Mouse (Mus musculus): ENCODE data around the gene Pex10. TPM values are rescaled to one million over a fixed set of nuclear protein-coding genes. Genes with fewer than 3 reads are reported as not detected.
A peak's percentile ranks its signal among the peaks of the same experiment; 100 is the strongest.

Gene Pex10
- polyA plus RNA-seq, 1 experiment, result 15.4 TPM

- no peak overlapping the region for H3K27ac ChIP-seq (ENCODE audit: insufficient read depth, low read length)
- no peaks in the 10 kb centered on the region for H3K4me1 ChIP-seq (ENCODE audit: control insufficient read depth, insufficient read depth, low read length)
- no peak overlapping the region for H3K9ac ChIP-seq (ENCODE audit: low read depth, poor library complexity, severe bottlenecking)
- H3K4me3 ChIP-seq (ENCODE audit: low read depth, low read length), result no peak overlapping the region
- H3K9me3 ChIP-seq (replicated peaks; ENCODE audit: control insufficient read depth, insufficient read depth, low read length, poor library complexity, severe bottlenecking), result no peaks in the 10 kb centered on the region
- H3K27me3 ChIP-seq (ENCODE audit: control insufficient read depth, insufficient read depth, low read length, poor library complexity, severe bottlenecking), result no peaks in the 10 kb centered on the region
- H3K36me3 ChIP-seq (ENCODE audit: control insufficient read depth, insufficient read depth, low read length, poor library complexity, severe bottlenecking), result no peaks in the 10 kb centered on the region
- no peak for TF ChIP-seq EP300 (IDR thresholded peaks at IDR 0.05; ENCODE audit: insufficient read depth, low read depth, low read length)
- no peak for TF ChIP-seq POLR2A (IDR thresholded peaks at IDR 0.05; ENCODE audit: insufficient read depth, low read length)
- TF ChIP-seq CTCF (IDR thresholded peaks at IDR 0.05; ENCODE audit: low read depth, low read length), result no peak
Measured at GRCm38 (mm10) chr4:155092718-155093430, 26.1 kb downstream of the Pex10 start.

GRCm38 (mm10) chr4:155093431-155094149 is 26.8 kb downstream of the Pex10 start:
- TF ChIP-seq EP300 (IDR thresholded peaks at IDR 0.05; ENCODE audit: insufficient read depth, low read depth, low read length), result no peak
- TF ChIP-seq CTCF (IDR thresholded peaks at IDR 0.05; ENCODE audit: low read depth, low read length), result no peak
- no peak for TF ChIP-seq POLR2A (IDR thresholded peaks at IDR 0.05; ENCODE audit: insufficient read depth, low read length)
- Histone ChIP-seq H3K9ac (ENCODE audit: low read depth, poor library complexity, severe bottlenecking) (no peak overlapping the region), H3K4me1 (ENCODE audit: control insufficient read depth, insufficient read depth, low read length) (no peaks in the 10 kb centered on the region), H3K9me3 (replicated peaks; ENCODE audit: control insufficient read depth, insufficient read depth, low read length, poor library complexity, severe bottlenecking) (no peaks in the 10 kb centered on the region), H3K27ac (ENCODE audit: insufficient read depth, low read length) (no peak overlapping the region), H3K27me3 (ENCODE audit: control insufficient read depth, insufficient read depth, low read length, poor library complexity, severe bottlenecking) (no peaks in the 10 kb centered on the region), H3K4me3 (ENCODE audit: low read depth, low read length) (no peak overlapping the region), H3K36me3 (ENCODE audit: control insufficient read depth, insufficient read depth, low read length, poor library complexity, severe bottlenecking) (no peaks in the 10 kb centered on the region)

GRCm38 (mm10) chr4:155094565-155094964 is 27.7 kb downstream of the Pex10 start:
- no peak overlapping the region for H3K9ac ChIP-seq (ENCODE audit: low read depth, poor library complexity, severe bottlenecking)
- H3K27ac ChIP-seq (ENCODE audit: insufficient read depth, low read length), result no peak overlapping the region

GRCm38 (mm10) chr4:155095238-155095900 is 28.6 kb downstream of the Pex10 start:
- no peak overlapping the region for H3K4me3 ChIP-seq (ENCODE audit: low read depth, low read length)
- 0 out of 2 replicates have a peak, but pooled peaks have one; percentile 20 for TF ChIP-seq EP300 (IDR thresholded peaks at IDR 0.05; ENCODE audit: insufficient read depth, low read depth, low read length)
- TF ChIP-seq CTCF (IDR thresholded peaks at IDR 0.05; ENCODE audit: low read depth, low read length), result peak; percentile 98
- no peak for TF ChIP-seq POLR2A (IDR thresholded peaks at IDR 0.05; ENCODE audit: insufficient read depth, low read length)
- no peaks in the 10 kb centered on the region for H3K27me3 ChIP-seq (ENCODE audit: control insufficient read depth, insufficient read depth, low read length, poor library complexity, severe bottlenecking)
- no peaks in the 10 kb centered on the region for H3K9me3 ChIP-seq (replicated peaks; ENCODE audit: control insufficient read depth, insufficient read depth, low read length, poor library complexity, severe bottlenecking)
- H3K27ac ChIP-seq (ENCODE audit: insufficient read depth, low read length), result no peak overlapping the region
- no peak overlapping the region for H3K9ac ChIP-seq (ENCODE audit: low read depth, poor library complexity, severe bottlenecking)
- H3K36me3 ChIP-seq (ENCODE audit: control insufficient read depth, insufficient read depth, low read length, poor library complexity, severe bottlenecking), result no peaks in the 10 kb centered on the region
- no peaks in the 10 kb centered on the region for H3K4me1 ChIP-seq (ENCODE audit: control insufficient read depth, insufficient read depth, low read length)

More at GRCm38 (mm10) chr4:155094565-155094964, 27.7 kb downstream of the Pex10 start:
- Histone ChIP-seq H3K36me3 (ENCODE audit: control insufficient read depth, insufficient read depth, low read length, poor library complexity, severe bottlenecking) (no peaks in the 10 kb centered on the region), H3K9me3 (replicated peaks; ENCODE audit: control insufficient read depth, insufficient read depth, low read length, poor library complexity, severe bottlenecking) (no peaks in the 10 kb centered on the region), H3K27me3 (ENCODE audit: control insufficient read depth, insufficient read depth, low read length, poor library complexity, severe bottlenecking) (no peaks in the 10 kb centered on the region), H3K4me1 (ENCODE audit: control insufficient read depth, insufficient read depth, low read length) (no peaks in the 10 kb centered on the region), H3K4me3 (ENCODE audit: low read depth, low read length) (no peak overlapping the region)
- TF ChIP-seq CTCF (IDR thresholded peaks at IDR 0.05; ENCODE audit: low read depth, low read length) (peak; percentile 93), EP300 (IDR thresholded peaks at IDR 0.05; ENCODE audit: insufficient read depth, low read depth, low read length) (no peak)

GRCm38 (mm10) chr4:155095967-155096366 is 29.2 kb downstream of the Pex10 start:
- Histone ChIP-seq H3K9ac (ENCODE audit: low read depth, poor library complexity, severe bottlenecking) (no peak overlapping the region), H3K27ac (ENCODE audit: insufficient read depth, low read length) (no peak overlapping the region), H3K4me3 (ENCODE audit: low read depth, low read length) (no peak overlapping the region), H3K9me3 (replicated peaks; ENCODE audit: control insufficient read depth, insufficient read depth, low read length, poor library complexity, severe bottlenecking) (no peaks in the 10 kb centered on the region), H3K4me1 (ENCODE audit: control insufficient read depth, insufficient read depth, low read length) (no peaks in the 10 kb centered on the region), H3K27me3 (ENCODE audit: control insufficient read depth, insufficient read depth, low read length, poor library complexity, severe bottlenecking) (no peaks in the 10 kb centered on the region), H3K36me3 (ENCODE audit: control insufficient read depth, insufficient read depth, low read length, poor library complexity, severe bottlenecking) (no peaks in the 10 kb centered on the region)
- TF ChIP-seq EP300 (IDR thresholded peaks at IDR 0.05; ENCODE audit: insufficient read depth, low read depth, low read length) (no peak), CTCF (IDR thresholded peaks at IDR 0.05; ENCODE audit: low read depth, low read length) (no peak), POLR2A (IDR thresholded peaks at IDR 0.05; ENCODE audit: insufficient read depth, low read length) (no peak)
